Mouse (Mus musculus) heart, adult 2 months (tissue): ENCODE data around the gene Nxf1.

Experiments used
- CTCF ChIP-seq: fragments of 200-600 bp; IDR thresholded peaks from 2 replicates; pipeline ENCODE4 v1.8.1; 2022; ENCODE audit warnings: antibody characterized with exemption, mild to moderate bottlenecking, moderate library complexity
- EP300 ChIP-seq: fragments of 200-500 bp; IDR thresholded peaks from 2 replicates; pipeline ENCODE4 v1.6.1; 2011; ENCODE audit warnings: low read depth, low read length, control low read depth; ENCODE audit not compliant: insufficient read depth

GRCm38 (mm10) chr19:8788521-8788920 lies 31.6 kb downstream of the Nxf1 start:
- no peak for TF ChIP-seq CTCF
- TF ChIP-seq EP300: no peak
